Mouse (Mus musculus) spleen, postnatal 4 days (tissue): Measurements from ENCODE around the gene Trim44.

Source experiments
- DNase-seq, 2 experiments: peaks; one replicate each; pipeline ENCODE4 v3.0.0; 2022; ENCODE audit warnings: low spot score in 2 of 2

The Trim44 gene

DNA sequence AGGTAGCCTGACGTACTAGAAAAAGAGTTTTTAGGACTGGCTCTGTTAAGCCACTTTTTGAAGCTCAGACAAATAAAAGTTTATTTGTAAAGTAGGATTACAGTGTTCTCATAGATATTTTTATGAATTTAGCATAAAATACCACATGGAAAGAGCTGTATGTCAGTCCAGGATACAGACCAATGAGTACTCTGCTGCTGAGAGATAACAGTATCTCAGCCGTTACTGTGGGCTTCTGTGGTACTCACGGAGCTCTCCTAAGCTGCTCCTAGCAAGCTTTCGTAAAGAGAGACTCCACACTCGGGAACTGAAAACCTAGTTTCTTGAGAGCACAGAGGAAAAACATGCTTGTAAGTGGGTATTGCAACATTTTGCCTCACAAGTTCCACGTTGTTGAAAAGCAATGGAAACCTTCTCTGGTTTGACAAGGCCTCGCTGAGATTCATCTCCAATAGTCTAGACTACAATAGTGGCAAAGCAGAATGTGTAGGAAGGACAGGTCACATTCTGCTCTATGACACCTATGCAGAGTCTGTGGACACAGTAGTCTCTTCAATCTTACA lies 41.6 kb downstream of the Trim44 start:
- peak in 1 of 2 experiments; percentile 31 for DNase-seq

DNA sequence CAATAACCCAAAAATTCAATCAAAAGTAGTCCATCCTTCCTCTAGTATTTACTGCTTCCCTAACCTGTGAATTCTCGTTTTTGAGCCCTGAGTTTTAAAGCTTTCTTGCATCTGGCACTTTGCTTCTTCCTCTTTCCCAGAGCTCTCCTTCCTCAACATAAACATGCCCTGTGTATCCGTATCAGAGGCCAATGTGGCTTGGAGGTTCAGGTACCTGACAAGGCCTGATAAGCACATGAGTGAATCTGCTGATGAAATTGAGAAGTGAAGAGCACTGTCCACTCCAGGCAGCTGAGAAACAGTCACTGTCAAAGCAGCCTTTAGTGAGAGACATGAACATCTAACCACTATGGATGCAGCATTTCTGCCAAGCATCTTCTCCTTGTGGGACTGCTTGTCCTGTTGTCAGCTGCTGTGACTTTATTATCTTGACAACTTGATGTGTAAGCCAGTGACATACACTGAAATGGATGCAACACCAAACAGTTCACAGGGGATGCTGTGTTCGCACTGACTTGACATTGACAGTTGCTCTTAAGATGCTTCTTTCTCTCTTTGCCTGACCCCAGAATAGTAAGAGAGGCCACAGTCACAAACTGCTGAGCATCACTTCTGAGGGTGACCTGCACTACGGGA lies 42.9 kb downstream of the Trim44 start:
- peak; percentile 21 to 60 for DNase-seq

DNA sequence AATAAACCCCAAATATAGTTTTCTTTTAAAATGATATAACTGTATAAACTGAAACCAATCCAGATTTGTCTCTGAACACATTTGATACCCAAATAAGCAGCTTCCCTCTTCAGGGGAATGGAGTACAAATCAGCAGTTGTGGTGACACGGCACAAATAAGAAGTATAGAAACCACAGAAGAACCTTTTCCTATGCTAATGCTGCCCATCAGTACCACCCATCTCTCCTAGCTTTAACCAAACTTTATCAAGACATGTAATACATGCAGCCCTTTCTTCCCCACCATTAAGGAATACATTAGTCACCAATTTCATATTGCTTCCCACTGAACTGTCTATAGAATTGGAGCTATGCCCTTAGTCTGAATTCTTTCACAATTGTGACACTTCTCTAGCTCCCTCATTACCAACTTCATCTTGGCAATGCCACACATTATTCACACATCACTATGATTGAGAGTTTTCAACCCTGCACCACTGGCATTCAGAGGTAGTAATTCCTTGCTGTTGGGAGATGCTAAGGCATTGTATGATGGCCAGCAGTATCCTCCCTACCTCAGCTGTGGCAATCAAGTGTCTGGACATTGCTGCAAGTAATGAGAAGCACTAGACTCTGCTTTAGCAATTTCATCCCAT lies 44.6 kb downstream of the Trim44 start:
- DNase-seq, result no peak

DNA sequence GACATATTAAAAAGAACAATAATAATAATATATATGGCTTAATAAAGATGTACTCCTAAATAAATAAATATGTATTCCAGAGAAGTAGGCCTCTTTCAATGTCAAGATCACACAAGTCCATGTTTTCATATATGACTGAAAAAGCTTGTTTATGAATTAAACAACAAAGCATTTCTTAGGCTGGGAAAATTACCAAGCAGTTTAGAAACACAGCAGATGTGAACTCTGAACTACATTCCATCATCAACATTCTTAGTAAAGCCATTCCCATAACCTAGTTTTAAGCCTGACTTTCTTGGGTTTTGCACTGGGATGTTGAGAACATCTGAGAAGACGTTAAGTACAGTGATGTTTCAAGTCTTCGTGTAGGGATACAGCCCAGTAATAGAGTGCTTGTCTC lies 45.4 kb downstream of the Trim44 start:
- DNase-seq, result no peak

DNA sequence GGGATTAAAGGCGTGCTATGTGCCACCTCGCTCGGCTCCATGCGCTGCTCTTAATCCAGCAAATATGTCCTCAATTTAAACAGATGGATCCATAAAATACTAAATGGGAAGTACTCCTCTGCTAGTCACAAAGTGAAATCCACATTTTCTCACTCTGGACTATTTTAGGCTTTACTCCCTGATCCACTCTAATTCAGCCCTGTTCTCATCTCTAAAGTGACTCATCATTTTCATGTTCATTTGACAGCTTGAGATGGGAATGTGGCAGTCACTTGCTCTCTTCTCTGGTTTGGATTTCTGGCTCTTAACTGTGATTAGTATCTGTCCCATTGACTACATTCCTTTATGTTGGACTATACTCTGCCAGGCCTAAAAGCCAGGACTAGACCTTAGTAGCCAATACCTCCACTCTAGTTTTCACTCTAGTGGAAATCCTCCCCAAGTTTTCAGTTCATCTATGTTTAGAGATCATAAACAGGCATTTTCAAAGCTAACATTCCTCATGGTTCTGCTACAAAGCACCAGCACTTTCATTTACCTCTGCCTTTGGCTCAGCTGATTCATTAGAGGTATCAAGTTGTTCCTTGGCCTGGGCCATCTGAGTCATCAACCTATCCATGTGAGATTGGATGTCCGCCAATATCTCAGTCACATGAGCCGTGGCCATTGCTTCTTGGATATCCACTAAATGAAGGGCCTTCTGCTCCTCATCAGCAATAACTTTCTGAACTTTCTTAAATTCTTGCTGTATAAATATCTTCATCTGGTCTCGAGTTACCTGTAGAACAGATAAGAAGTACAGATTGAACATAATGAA lies 50.5 kb downstream of the Trim44 start:
- DNase-seq, result no peak

DNA sequence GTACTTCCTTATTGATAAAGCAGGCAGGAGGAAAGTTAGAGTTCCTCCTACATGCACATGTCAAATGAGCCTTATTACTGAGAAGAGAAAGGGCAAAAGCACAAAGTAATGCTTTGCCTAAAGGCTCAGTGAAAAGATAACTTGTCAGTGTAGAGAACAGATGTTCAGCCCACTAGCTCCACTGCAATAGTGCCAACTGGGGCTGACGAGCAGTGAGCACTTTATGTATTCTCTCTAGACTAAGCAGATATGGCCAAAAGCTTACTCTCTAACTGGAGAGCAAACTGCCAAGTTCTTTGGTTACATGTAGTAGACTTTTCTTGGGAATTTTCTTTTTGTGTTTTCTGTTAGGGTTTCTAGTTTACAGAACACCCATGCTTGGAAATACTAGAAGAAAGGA lies 53.6 kb downstream of the Trim44 start:
- DNase-seq, result no peak

DNA sequence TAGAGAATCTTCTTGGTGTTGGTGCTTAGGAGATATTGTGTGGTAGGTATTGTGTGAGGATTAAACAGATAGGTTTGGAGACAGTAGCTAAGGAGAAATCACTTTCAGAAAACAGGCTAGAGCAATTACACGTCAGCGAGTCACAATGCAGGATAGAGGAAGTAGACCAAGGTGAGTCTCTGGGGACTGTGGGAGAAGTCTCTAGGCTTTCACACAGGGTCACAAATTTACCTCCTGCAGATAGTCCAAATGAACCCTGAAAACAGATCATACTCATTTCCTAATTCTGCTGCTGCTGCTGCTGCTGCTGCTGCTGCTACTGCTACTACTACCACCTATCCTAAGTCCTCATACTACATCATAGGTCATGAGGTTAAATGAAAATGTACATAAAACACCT lies 66.2 kb downstream of the Trim44 start:
- no peak for DNase-seq

DNA sequence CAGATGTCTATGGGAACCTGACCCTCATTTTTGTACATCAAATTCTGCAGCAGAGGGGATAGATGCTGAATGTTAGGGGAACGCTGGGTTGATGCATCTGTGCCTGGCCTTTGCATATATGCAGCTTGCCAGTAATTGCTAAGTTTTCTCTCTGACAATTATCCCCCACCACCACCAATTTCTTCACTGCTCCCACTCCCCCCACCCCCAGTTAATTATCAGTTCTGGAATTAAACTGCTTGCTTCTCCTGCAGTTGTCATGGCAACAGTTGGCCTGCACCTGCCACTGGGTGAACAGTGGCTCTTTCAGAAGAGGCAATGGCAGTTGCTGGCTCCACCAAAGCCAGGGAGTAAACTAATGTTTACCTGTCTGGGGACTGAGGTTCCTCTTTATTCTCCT lies 70.8 kb downstream of the Trim44 start:
- DNase-seq, result no peak

DNA sequence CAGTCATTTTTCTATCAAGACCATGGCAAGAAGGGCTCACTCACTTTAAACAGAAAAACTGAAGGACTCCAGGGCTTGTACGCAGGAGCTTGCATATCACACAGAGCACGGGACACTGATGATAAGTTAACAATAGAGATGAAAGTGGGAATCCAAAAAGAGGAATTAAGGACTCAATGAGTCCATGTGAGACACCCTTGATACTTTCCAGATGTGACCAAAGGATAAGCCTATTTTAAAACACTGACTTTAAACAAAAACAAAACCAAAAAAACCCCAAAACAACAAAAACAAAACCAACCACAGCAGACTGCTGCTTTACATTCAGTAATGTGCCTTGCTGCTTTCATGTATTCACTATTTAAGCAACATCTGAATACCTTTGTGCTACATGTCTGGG lies 75.7 kb downstream of the Trim44 start:
- DNase-seq, result no peak

DNA sequence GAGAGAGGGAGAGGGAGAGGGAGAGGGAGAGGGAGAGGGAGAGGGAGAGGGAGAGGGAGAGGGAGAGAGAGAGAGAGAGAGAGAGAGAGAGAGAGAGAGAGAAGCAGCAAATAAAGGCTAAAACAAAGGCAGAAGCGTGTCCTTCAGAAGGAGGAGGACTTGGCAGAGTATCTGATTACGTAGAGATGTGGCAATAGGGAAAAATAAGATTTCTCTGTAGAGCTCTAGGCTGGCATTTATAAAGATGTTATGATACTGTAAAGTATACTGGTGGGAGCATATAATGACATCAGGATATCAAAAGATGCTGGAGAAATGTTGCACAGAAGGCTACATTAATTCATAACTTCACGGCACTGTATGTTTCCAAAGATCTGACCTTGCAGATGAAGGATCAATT lies 76.5 kb downstream of the Trim44 start:
- no peak for DNase-seq

DNA sequence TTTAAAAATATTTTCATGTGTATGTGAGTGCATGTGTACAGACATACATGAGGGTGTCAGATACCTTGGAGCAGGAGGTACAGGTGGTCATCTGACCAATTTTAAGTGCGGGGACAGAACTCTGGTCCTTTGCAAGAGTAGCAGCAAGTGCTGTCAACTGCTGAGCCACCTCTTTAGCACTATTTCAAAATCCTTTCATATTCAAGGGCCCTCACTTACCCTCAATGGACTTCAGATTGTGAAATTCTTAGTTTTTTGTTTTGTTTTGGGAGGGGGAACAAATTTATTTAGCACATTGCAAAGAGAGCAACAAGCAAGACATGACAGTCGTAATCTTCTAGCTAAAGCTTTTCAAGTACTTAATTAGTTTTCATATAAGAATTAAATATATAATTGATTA lies 81.7 kb downstream of the Trim44 start:
- DNase-seq, result no peak

DNA sequence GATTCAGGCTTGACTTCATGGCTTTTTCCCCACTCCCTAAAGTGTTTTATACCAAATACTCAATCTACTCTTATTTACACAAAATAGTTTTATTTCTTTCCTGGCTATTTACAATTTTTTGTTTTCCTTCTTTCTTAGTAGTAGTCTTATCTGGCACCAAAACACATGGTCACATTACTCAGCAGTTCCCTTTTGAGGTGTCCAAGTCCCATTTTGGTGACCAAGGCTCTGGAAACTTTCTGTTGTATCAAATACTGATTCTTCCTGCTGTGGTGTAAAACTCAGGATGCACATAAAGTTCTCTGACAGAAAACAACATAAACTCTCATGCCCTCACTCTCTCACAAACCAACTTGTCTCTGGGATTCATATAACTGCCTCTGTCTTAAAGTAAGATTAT lies 83.3 kb downstream of the Trim44 start:
- DNase-seq, result no peak

DNA sequence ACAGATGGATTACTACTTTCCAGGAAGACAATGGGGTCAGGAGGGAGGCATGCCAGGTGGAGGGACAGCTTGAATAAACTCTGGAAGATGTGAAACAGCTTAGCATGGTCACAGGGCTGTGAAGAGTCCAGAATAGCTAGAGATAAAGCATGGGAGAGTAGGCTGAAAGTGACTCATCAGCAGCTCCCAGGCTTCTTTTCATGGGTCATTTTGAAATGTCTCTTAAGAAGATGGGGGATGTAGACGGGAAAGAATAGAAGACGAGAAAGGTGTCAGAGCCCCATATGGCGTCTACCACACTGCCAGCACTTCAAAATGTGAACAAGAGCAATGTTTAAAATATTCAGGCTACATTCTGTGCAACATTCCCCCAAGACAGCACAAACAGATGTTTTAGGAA lies 91.1 kb downstream of the Trim44 start:
- DNase-seq, result no peak

DNA sequence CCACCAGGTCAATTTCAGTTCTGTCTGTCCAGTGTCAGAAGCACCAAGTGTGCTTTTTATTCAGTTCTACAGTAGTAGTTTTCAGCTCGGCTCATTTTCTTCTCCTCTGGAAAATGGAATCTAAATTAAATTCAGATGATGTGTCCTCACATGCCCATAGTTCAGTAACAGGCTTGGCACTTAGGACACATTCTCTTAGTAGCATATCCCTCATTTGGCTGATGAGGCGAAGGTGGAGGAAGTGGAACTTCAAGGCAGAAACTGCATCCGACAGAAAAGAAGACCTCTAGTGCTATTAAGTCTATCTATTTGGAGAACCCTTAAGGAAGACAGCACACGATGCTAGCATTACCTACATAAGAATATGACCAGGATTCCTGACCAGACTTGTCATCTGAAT lies 92.5 kb downstream of the Trim44 start:
- DNase-seq, result no peak

DNA sequence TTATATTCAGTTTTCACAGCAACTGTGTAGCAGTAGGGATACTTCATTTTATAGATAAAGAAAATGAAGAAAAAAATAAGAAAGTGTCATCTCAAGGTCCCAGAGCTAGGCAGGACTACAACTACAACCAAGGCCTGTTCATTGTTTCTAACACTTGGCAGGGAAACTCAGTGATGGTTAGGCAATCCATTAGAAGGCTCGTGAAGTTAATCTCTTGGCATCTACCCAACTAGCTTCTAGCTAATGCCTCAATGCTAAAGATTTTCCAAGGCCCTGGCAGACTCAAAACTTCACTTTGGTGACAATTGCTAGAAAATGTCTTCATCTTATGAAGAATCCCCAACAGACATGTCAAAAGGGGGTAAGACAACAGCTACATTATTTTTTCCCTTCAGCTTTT lies 93.0 kb downstream of the Trim44 start:
- no peak for DNase-seq

DNA sequence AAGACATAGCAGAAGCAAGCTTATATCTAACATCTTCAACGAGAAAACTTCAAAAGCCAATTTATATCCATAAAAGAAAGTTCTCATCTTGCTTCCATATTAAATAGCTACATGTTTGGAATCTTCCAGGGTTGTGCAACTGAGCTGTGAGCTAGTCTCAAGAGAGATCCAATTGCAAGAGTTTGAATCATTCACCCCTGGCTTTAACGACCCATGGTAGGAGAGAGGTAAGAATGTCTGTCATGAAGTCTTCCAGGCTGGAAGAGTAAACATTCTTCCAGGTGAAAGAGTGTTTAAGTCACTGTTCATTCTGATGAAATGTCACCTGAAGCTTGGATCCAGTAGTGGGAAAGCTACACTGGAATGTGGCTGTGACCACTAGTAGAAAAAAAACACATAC lies 93.6 kb downstream of the Trim44 start:
- no peak for DNase-seq

DNA sequence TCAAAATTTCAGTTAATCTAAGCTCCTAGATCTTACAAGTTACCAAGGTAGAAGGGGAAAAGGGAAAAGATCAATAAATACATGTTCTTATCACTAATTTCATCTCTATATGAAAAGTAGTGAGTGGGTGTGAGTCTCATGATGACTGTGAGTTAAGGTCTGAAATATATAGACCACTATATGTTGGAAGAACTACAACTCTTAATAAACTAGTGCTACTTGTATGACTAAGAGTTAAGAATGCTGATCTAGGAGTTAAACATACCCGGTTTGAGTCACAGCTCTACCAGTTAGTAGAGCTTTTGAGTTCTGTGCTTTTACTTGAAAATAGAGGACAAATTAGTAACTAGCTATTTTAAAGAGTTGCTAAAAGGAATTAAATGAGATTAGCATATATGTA lies 94.7 kb downstream of the Trim44 start:
- no peak for DNase-seq

DNA sequence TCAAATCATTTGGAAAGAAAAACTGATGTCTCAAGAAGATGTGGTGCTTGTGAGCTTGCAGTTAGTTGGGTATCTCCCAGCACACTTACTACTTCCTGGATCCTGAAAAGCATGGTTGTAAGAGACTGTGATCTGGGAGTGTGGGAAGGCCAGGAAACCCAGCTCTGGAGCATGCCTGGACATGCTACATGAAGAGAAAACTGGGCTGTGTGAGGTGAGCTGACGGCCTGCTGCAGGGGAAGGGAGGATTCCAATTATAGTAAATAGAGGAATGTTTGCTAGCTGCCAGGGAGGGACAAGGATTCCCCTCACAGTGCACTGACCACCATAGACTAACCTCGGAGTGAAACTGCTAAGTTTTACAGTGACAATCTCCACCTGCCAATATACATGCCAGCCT lies 104.4 kb downstream of the Trim44 start:
- DNase-seq, result no peak

DNA sequence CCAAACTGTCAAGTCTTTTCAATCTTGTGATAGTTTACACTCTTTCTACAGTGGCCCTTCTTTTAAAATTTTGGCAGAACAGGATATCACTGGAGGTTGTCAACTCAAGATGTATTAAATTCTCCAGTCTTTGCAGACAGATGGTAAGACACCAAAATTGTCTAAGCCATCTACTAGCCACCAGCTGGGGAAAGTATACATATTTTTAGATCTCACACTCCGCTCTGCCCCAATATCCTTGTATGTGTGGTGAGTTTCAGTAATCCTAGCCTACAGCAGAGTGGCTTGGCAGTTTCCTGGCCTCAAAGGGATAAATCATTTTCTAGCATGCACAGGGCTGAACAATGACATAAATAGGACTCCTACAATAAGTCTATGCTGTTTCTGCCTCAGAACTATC lies 105.1 kb downstream of the Trim44 start:
- no peak for DNase-seq

DNA sequence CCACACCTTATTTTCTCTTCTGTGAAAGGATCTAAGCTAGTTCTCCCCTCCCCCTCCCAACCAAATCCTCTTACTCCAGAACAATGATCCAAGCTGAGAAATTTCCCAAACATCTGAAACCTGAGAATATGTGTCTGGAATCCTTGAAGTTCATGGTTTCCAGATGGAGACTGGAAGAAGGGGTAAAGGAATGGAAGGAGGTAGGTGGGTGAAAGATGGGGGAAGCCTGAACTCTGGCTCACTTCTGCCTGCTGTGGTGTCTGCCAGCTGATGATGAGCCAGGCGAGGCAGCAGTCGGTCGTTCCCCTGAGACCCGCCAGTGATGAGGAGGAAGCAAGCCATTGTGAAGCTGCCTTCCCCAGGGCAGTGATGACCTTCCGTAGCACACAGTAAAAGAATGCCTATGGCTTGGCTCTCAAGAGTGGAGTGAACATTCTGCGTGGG lies 112.8 kb downstream of the Trim44 start:
- no peak for DNase-seq

DNA sequence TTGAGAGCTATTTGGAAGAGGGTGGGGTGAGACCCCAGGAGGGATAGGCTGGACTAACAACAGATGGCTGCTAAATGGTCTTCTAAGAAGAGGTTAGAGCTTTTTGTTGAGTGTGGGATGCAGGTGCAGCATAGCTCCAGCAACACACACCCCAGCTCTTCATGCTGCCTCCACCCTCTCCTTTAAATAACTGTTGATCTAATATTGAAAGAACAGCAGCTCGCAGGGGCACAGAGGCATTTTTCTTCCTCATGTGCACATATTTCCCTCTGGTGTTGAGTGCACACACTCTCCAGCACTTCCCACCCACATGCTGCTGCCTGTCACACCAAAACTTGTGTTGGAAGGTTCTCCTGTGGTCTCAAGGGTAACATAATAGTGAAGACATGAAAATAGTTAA lies 114.4 kb downstream of the Trim44 start:
- DNase-seq, result no peak

DNA sequence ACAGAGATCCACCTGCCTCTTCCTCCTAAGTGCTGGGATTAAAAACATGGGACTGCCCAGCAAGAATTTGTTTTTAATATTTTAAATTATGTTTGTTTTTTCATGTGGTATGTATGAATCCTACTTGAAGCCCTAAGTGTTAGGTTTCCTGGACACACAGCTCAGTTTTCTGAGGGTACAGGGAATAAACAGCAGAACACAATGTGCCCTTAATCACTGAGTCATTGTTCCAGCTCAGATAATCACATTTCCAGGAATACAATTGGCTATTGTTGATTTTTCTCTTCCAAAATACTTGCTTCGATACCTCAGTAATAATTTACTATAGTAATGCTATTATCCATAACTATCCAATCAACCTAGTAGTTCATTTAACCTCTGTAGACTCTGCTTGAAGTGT lies 115.6 kb downstream of the Trim44 start:
- DNase-seq, result no peak

DNA sequence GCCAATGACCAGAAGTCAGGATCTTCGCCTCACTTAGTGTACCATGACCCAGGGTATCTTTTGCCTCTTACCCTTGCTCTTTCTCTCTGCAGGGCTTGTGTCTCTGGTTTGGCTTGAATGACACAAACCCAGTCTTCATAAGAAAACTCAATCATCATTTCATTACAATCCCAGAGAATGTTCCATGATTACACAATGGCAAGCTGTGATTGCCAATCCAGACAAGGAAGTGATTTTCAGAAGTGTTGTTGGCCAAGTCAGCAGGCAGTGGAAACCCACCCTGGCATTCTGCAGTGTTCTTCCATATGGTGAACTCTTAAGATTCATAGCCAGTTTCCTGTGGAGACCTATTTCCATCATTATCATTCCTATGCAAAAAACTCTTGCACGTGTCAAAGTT lies 116.1 kb downstream of the Trim44 start:
- DNase-seq, result no peak
